Mouse (Mus musculus) heart, embryonic 13.5 days (tissue): ENCODE measurements at regions not wholly inside any gene's neighbourhood (a gene's known extent, or its start where the extent isn't known, plus 50 kb on each side); places are given as distances from the start of the nearest gene placed in this dataset.

Experiments used
- ATAC-seq: fragments of 200-750 bp; cut with Nextera tagmentation; 2 replicates; pipeline ENCODE4 v1.8.0; 2017; ENCODE audit warnings: moderate TSS enrichment; ENCODE audit not compliant: insufficient number of reproducible peaks, low FRiP score, low TSS enrichment; ENCODE audit errors: extremely low read depth
- H3K27ac ChIP-seq: fragments of 300-500 bp; sonication (generic); replicated peaks from 2 replicates; pipeline ENCODE4 v1.5.1; 2015; ENCODE audit warnings: moderate library complexity, mild to moderate bottlenecking, inconsistent platforms
- H3K27me3 ChIP-seq: fragments of 300-500 bp; sonication (generic); replicated peaks from 2 replicates; pipeline ENCODE4 v1.6.1; 2015; ENCODE audit warnings: mild to moderate bottlenecking, inconsistent platforms
- H3K36me3 ChIP-seq: fragments of 300-500 bp; sonication (generic); 2 replicates; pipeline ENCODE4 v1.6.1; 2015; ENCODE audit warnings: mild to moderate bottlenecking, inconsistent platforms
- H3K4me1 ChIP-seq: fragments of 300-500 bp; sonication (generic); 2 replicates; pipeline ENCODE4 v1.6.1; 2015; ENCODE audit warnings: inconsistent platforms
- H3K4me2 ChIP-seq: fragments of 300-500 bp; sonication (generic); 2 replicates; pipeline ENCODE4 v1.6.1; 2015; ENCODE audit warnings: inconsistent platforms, mild to moderate bottlenecking, moderate library complexity
- H3K4me3 ChIP-seq: fragments of 300-500 bp; sonication (generic); 2 replicates; pipeline ENCODE4 v1.5.1; 2015; ENCODE audit warnings: moderate library complexity, mild to moderate bottlenecking, inconsistent platforms
- H3K9ac ChIP-seq: fragments of 300-500 bp; sonication (generic); 2 replicates; pipeline ENCODE4 v1.6.1; 2015; ENCODE audit warnings: inconsistent platforms, mild to moderate bottlenecking, moderate library complexity
- H3K9me3 ChIP-seq: fragments of 300-500 bp; sonication (generic); 2 replicates; pipeline ENCODE4 v1.6.1; 2016; ENCODE audit warnings: inconsistent platforms
- WGBS: fragments of 180-500 bp; shearing (Covaris S2); methylation state at CpG from one replicate; pipeline ENCODE4 v1.1.7; 2015; ENCODE audit warnings: mixed read lengths; 5-methylcytosine and 5-hydroxymethylcytosine counted together

DNA sequence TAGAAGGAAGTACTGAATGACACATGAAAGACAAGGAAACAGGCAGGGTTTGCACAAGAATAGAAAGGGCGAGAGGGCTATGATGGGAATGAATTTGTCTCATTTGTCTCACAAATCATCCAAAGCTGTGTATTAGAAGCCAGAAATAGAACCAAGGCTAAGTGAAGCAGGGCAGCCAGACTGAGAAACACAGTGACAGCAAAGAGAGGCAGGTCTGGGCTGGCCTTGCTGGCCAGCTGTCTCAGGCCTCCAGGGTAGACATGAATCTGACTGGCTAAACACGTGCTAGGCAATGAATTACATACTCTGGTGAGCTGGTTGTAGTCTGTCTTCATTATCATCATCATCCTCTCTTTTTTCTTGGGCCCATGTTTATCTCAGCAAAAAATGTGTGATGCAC, 101.7 kb upstream of the 1810046K07Rik start:
- H3K27me3 ChIP-seq = no peaks in the 10 kb centered on the region
- no peak for ATAC-seq
- no peak overlapping the region for H3K9ac ChIP-seq
- no peak overlapping the region for H3K4me2 ChIP-seq
- no peak overlapping the region for H3K4me3 ChIP-seq
- no peaks in the 10 kb centered on the region for H3K36me3 ChIP-seq
- no peak overlapping the region for H3K27ac ChIP-seq
- 47% methylated on average over 2 of the region's 2 CpGs for WGBS
- no peaks in the 10 kb centered on the region for H3K4me1 ChIP-seq
- no peaks in the 10 kb centered on the region for H3K9me3 ChIP-seq

DNA sequence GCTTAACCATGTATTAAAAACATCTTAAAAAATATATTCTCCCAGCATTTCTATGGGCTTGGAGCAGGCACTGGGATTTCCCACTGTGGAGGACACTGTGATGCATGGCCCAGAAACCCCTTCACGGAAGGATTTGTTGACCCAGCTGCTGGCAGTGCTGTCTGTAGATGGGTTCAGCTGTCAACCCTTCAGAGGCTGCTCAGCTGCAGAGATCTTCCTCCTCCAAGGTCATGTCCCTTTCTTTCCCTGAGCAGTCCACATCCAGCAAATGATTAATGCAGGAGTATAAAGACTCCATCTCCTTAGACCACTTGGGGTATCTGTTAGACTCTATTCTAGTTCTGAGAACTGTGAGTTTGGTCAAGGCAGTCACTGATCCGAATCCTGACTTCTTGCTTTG, 108.4 kb upstream of the 1810046K07Rik start:
- Histone ChIP-seq H3K9ac (no peak overlapping the region), H3K9me3 (no peaks in the 10 kb centered on the region), H3K27ac (no peak overlapping the region), H3K36me3 (no peaks in the 10 kb centered on the region), H3K27me3 (no peaks in the 10 kb centered on the region), H3K4me1 (no peaks in the 10 kb centered on the region), H3K4me3 (no peak overlapping the region), H3K4me2 (no peak overlapping the region)
- ATAC-seq = no peak
- 46% methylated on average over 2 of the region's 2 CpGs for WGBS

DNA sequence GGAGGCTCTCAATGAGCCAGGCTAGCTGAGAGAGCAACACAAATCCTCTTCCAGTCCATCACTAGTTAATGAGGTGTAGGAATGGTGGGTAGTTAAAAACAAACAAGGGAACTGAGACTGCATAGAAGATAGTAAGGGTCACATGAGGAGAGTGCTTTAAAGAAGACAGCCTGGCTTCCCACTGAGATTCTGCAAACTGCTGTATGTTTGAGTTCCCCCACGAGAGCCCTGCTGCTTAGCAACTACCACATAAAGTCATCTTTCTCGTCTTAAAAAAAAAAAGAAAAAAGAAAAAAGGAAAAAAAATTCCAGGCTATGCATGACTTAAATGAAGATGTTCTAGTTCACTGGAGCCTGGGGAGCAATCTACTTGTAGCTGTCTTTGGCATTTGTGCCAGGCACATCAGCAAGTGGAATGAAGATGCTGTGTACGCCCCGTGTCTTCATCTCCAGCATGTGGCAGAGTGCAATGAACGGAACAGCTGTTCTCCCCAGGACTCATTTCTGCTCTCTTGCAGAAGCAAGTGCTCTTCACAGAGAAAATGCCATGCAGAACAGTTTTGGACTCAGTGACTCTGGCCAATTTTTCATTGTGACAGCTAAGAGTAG, 113.2 kb upstream of the 1810046K07Rik start:
- no peak overlapping the region for H3K4me2 ChIP-seq
- no peak overlapping the region for H3K4me3 ChIP-seq
- no peaks in the 10 kb centered on the region for H3K36me3 ChIP-seq
- no peak overlapping the region for H3K9ac ChIP-seq
- 42% methylated on average over 5 of the region's 5 CpGs for WGBS
- ATAC-seq = no peak
- H3K27ac ChIP-seq = no peak overlapping the region
- H3K27me3 ChIP-seq = no peaks in the 10 kb centered on the region
- no peaks in the 10 kb centered on the region for H3K4me1 ChIP-seq
- no peaks in the 10 kb centered on the region; the same call in 1 of the 2 replicates for H3K9me3 ChIP-seq

DNA sequence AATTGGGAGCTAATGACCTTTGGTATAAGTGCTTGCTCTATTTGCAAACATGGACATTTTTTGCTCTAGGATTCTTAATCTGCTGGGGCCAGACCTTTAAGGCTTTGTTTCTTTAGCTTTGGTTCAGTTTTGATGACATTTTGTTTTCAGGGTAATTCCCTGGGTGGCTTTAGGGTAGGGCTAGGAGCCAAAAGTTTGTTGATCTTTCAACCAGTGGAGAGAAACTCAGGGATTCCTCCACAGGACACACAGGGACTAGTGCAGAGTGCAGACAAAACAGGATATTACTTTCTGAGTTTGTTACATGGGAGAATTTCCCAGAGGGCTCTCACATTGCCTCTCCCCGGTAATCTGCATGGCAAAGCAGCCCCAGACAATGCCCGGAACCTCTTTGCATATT, 127.0 kb upstream of the 1810046K07Rik start:
- H3K4me2 ChIP-seq = no peak overlapping the region

DNA sequence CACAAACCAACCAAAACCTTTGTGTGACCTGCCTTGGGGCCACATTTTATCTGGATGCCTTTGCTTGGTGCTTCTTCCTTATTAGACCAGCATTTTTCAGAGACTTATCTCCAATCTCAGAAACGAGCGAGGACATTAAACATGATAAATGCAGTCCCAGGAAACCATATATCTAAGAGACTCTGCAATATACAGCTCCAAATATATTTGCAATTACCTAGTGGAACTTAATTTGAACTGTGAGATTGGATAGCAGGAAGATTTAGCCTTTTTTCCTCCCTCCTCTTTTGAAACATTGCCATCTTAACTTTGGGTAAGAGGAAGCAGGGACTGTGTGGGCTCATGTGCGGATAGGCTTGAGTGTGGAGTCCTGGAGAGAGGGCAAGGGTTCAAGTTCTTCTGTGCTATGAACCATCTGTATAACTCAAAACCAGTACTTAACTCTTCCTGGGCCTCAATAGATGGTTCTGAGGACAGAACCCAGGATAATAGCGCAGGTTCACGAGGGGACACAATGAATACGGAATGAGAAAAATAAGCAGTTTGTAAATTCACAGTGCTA, 133.8 kb upstream of the 1810046K07Rik start:
- no peak overlapping the region for H3K27ac ChIP-seq
- H3K27me3 ChIP-seq = no peaks in the 10 kb centered on the region
- no peaks in the 10 kb centered on the region for H3K36me3 ChIP-seq
- no peak overlapping the region for H3K4me2 ChIP-seq
- H3K9ac ChIP-seq = no peak overlapping the region
- no peaks in the 10 kb centered on the region for H3K9me3 ChIP-seq
- ATAC-seq = no peak
- no peak overlapping the region for H3K4me3 ChIP-seq
- no peaks in the 10 kb centered on the region for H3K4me1 ChIP-seq
- WGBS = 71% methylated on average over 6 of the region's 6 CpGs

More for the DNA sequence above, 127.0 kb upstream of the 1810046K07Rik start:
- 69% methylated on average over 2 of the region's 2 CpGs for WGBS
- Histone ChIP-seq H3K4me1 (0 out of 2 replicates have a peak, but pooled peaks cover 4% of the 10 kb centered on the region), H3K27me3 (no peaks in the 10 kb centered on the region), H3K27ac (no peak overlapping the region), H3K36me3 (no peaks in the 10 kb centered on the region), H3K4me3 (no peak overlapping the region), H3K9ac (no peak overlapping the region), H3K9me3 (no peaks in the 10 kb centered on the region)
- no peak for ATAC-seq

DNA sequence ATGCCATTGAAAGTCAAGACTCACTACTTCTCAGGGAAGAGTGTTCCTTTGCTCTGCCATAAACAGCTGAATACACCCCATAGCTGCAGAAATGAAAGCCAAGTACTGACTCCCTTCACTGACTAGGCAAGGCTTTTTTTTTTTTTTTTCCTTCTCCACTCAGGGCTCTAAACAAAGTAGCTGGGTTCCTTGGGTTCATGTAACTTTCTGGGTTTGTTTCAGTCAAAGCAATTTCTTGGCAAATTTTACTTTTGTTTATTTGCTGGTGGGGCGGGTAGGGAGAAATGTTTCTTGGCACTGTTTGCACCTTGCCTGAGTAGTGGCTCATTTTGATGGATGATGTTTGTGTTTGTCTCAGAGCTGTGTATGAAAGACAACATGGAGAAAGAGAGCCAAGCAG, 141.3 kb upstream of the 1810046K07Rik start:
- Histone ChIP-seq H3K9me3 (no peaks in the 10 kb centered on the region), H3K27me3 (no peaks in the 10 kb centered on the region), H3K9ac (no peak overlapping the region), H3K27ac (no peak overlapping the region), H3K36me3 (no peaks in the 10 kb centered on the region), H3K4me2 (no peak overlapping the region), H3K4me1 (no peaks in the 10 kb centered on the region), H3K4me3 (no peak overlapping the region)
- no peak for ATAC-seq
- 74% methylated on average over 1 of the region's 1 CpGs for WGBS

- 52% methylated on average over 3 of the region's 3 CpGs for WGBS
- Histone ChIP-seq H3K36me3 (no peaks in the 10 kb centered on the region), H3K9me3 (no peaks in the 10 kb centered on the region), H3K27ac (no peak overlapping the region), H3K4me1 (no peaks in the 10 kb centered on the region), H3K27me3 (no peaks in the 10 kb centered on the region), H3K4me3 (no peak overlapping the region), H3K9ac (no peak overlapping the region), H3K4me2 (no peak overlapping the region)
- ATAC-seq = no peak
Observed at GRCm38 (mm10) chr9:51476511-51477056, 147.9 kb upstream of the 1810046K07Rik start.

- no peaks in the 10 kb centered on the region for H3K36me3 ChIP-seq
- no peaks in the 10 kb centered on the region for H3K9me3 ChIP-seq
Observed at GRCm38 (mm10) chr9:51487840-51488239, 159.1 kb upstream of the 1810046K07Rik start.

DNA sequence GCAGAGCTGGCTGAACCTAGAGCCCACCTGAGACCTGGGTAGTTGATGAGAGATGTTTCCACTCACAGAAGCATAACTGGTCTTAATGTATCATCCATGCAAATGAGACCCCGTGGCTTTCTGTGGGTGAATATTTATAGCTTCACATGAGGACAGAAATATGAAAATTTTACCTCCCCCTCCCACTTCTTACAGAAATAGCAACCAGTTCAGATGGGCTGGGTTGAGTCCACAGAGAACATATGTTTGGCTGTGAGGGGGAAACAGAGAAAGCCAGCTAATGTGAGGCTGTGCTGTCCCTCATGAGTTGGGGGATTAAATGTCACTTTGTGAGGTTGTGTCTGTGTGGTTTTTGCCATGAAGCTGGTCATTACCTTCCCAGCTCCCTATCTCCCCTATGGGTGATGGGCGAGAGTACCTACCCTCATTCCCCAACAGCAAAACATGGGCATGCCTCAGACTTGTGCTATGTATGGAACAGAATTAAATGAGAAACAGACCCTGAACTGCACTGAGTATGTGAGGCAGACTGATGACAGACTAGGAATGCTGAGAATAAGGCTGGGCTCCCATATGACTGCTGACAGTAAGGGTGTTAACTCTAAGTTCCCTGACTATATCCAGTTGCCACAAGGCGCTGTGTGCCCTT, 178.7 kb upstream of the 1810046K07Rik start:
- ATAC-seq = no peak
- Histone ChIP-seq H3K36me3 (no peaks in the 10 kb centered on the region), H3K27ac (no peak overlapping the region)

More at GRCm38 (mm10) chr9:51487840-51488239, 159.1 kb upstream of the 1810046K07Rik start:
- H3K27me3 ChIP-seq = no peaks in the 10 kb centered on the region
- H3K27ac ChIP-seq = no peak overlapping the region
- WGBS = 48% methylated on average over 3 of the region's 3 CpGs
- no peak overlapping the region for H3K4me2 ChIP-seq
- ATAC-seq = no peak
- H3K9ac ChIP-seq = no peak overlapping the region
- H3K4me1 ChIP-seq = no peaks in the 10 kb centered on the region
- H3K4me3 ChIP-seq = no peak overlapping the region

DNA sequence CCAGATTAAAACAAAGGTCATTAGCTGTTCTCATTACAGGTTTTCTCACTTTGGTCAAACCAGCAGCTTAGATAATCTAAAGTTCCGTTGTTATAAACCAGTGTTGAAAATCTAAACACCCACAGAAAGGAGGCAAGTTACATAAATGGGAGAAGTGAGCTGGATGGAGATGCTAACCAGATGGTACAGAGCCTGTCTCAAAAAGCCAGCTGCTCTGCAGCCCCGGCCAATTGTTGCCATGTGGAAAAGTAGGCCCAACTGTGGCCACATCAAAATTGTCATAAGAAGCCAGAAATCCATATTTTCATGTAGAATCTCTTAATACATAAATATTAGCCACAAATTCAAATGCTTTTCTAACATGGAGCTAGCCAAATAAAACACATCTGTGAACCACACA, 188.9 kb upstream of the 1810046K07Rik start:
- Histone ChIP-seq H3K9ac (no peak overlapping the region), H3K4me1 (no peaks in the 10 kb centered on the region), H3K9me3 (no peaks in the 10 kb centered on the region), H3K36me3 (no peaks in the 10 kb centered on the region), H3K4me3 (no peak overlapping the region), H3K27ac (no peak overlapping the region), H3K27me3 (no peaks in the 10 kb centered on the region), H3K4me2 (no peak overlapping the region)
- no peak for ATAC-seq
- 66% methylated on average over 2 of the region's 2 CpGs for WGBS

More for the DNA sequence above, 178.7 kb upstream of the 1810046K07Rik start:
- no peaks in the 10 kb centered on the region for H3K4me1 ChIP-seq
- H3K4me2 ChIP-seq = no peak overlapping the region
- WGBS = 70% methylated on average over 3 of the region's 3 CpGs
- H3K27me3 ChIP-seq = no peaks in the 10 kb centered on the region
- no peak overlapping the region for H3K9ac ChIP-seq
- H3K4me3 ChIP-seq = no peak overlapping the region
- H3K9me3 ChIP-seq = no peaks in the 10 kb centered on the region

DNA sequence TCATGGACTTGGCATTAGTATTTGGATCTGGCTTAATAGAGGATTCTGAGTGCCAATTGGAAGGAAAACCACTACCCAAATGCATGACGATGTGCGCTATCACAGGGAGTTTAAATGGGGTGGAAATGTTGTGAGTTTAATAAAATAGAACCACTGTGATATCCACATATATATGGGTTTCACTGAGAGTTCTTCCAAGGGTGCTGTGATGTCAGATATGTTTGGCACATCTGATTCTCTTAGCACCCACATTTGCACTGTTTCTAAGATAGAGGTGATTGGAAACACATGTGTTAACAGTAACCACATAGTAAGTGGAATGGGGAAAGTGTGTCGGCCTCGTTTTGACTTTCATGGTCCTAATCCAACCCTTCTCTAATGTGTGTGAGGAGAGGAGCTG, 189.7 kb upstream of the 1810046K07Rik start:
- no peak for ATAC-seq
- Histone ChIP-seq H3K9ac (no peak overlapping the region), H3K36me3 (no peaks in the 10 kb centered on the region), H3K27ac (no peak overlapping the region), H3K9me3 (no peaks in the 10 kb centered on the region), H3K4me1 (no peaks in the 10 kb centered on the region), H3K4me2 (no peak overlapping the region), H3K27me3 (no peaks in the 10 kb centered on the region), H3K4me3 (no peak overlapping the region)
- WGBS = 65% methylated on average over 4 of the region's 4 CpGs

GRCm38 (mm10) chr9:51523471-51523870, 194.8 kb upstream of the 1810046K07Rik start:
- no peak for ATAC-seq
- Histone ChIP-seq H3K27ac (no peak overlapping the region), H3K9me3 (no peaks in the 10 kb centered on the region), H3K4me2 (no peak overlapping the region), H3K27me3 (no peaks in the 10 kb centered on the region), H3K4me3 (no peak overlapping the region), H3K9ac (no peak overlapping the region), H3K4me1 (no peaks in the 10 kb centered on the region), H3K36me3 (no peaks in the 10 kb centered on the region)
